Mouse (Mus musculus) hindbrain, embryonic 10.5 days (tissue): ENCODE data around the gene Ehmt2. TPM values are rescaled to one million over a fixed set of nuclear protein-coding genes. Genes with fewer than 3 reads are reported as not detected.
"Not testable (repeated sequence)": the region's sequence is repeated elsewhere in the genome, so short reads cannot be mapped to it uniquely, and the experiment has no call there.

ENCODE experiments used
- DNase-seq: peaks from one replicate; pipeline ENCODE4 v3.0.0-alpha.2; 2017; ENCODE audit warnings: low spot score
- H3K27ac ChIP-seq: fragments of 300-500 bp; sonication (generic); 2 replicates; pipeline ENCODE4 v1.5.1; 2016; ENCODE audit warnings: mild to moderate bottlenecking, moderate library complexity
- H3K27me3 ChIP-seq: fragments of 300-500 bp; sonication (generic); 2 replicates; pipeline ENCODE4 v1.6.1; 2016; ENCODE audit warnings: mild to moderate bottlenecking; ENCODE audit not compliant: poor library complexity, insufficient read depth, severe bottlenecking
- H3K36me3 ChIP-seq: fragments of 300-500 bp; sonication (generic); 2 replicates; pipeline ENCODE4 v1.6.1; 2016; ENCODE audit warnings: mild to moderate bottlenecking, moderate library complexity
- H3K4me1 ChIP-seq: fragments of 300-500 bp; sonication (generic); replicated peaks from 2 replicates; pipeline ENCODE4 v1.6.1; 2016; ENCODE audit warnings: mild to moderate bottlenecking
- H3K4me3 ChIP-seq: fragments of 300-500 bp; sonication (generic); 2 replicates; pipeline ENCODE4 v1.5.1; 2016; ENCODE audit warnings: mild to moderate bottlenecking, moderate library complexity
- H3K9me3 ChIP-seq: fragments of 300-500 bp; sonication (generic); 2 replicates; pipeline ENCODE4 v1.6.1; 2016; ENCODE audit warnings: mild to moderate bottlenecking, moderate library complexity
- WGBS: fragments of 180-500 bp; shearing (Covaris S2); methylation state at CpG from one replicate; pipeline ENCODE4 v1.1.7; 2016; 5-methylcytosine and 5-hydroxymethylcytosine counted together
- polyA plus RNA-seq: library from polyadenylated mRNA; unstranded; fragments of >200 nt; fragmentation: Nextera tagmentation; extraction: Ambion mirVana; gene quantifications from 2 replicates; pipeline ENCODE4 v1.2.1, GENCODE M21; 2016

Ehmt2 gene
- polyA plus RNA-seq, 1 experiment from 2014 or later: 100 TPM

- Histone ChIP-seq H3K4me1 (peaks cover 12% of the 10 kb centered on the region), H3K27ac (no peak overlapping the region), H3K36me3 (peaks cover 25% of the 10 kb centered on the region), H3K9me3 (no peaks in the 10 kb centered on the region), H3K27me3 (peaks cover 35% of the 10 kb centered on the region), H3K4me3 (no peak overlapping the region)
- DNase-seq: no peak
- WGBS: 91% methylated on average over 4 of the region's 4 CpGs
These were observed 55.6 kb downstream of the Ehmt2 start for GRCm38 (mm10) chr17:34953904-34954303.

GRCm38 (mm10) chr17:34954831-34955230 lies 56.6 kb downstream of the Ehmt2 start:
- Histone ChIP-seq H3K4me3 (no peak overlapping the region; the same call in 1 of the 2 replicates), H3K4me1 (peaks cover 18% of the 10 kb centered on the region), H3K9me3 (no peaks in the 10 kb centered on the region), H3K27me3 (peaks cover 35% of the 10 kb centered on the region), H3K36me3 (peaks cover 19% of the 10 kb centered on the region), H3K27ac (no peak overlapping the region)
- 75% methylated on average over 4 of the region's 4 CpGs for WGBS
- DNase-seq: no peak

- no peak overlapping the region for H3K4me3 ChIP-seq
- no peak for DNase-seq
- WGBS: 78% methylated on average over 3 of the region's 3 CpGs
- H3K4me1 ChIP-seq: peaks cover 16% of the 10 kb centered on the region
- H3K27ac ChIP-seq: no peak overlapping the region
- H3K9me3 ChIP-seq: no peaks in the 10 kb centered on the region
- H3K27me3 ChIP-seq: peaks cover 43% of the 10 kb centered on the region
- H3K36me3 ChIP-seq: peaks cover 9% of the 10 kb centered on the region
These were observed 57.6 kb downstream of the Ehmt2 start for GRCm38 (mm10) chr17:34955884-34956283.

- WGBS: 50% methylated on average over 1 of the region's 1 CpGs
- Histone ChIP-seq H3K4me3 (no peak overlapping the region), H3K27me3 (peaks cover 47% of the 10 kb centered on the region), H3K9me3 (no peaks in the 10 kb centered on the region), H3K4me1 (peaks cover 12% of the 10 kb centered on the region), H3K27ac (no peak overlapping the region), H3K36me3 (peaks cover 4% of the 10 kb centered on the region)
- no peak for DNase-seq
These were observed 58.1 kb downstream of the Ehmt2 start for GRCm38 (mm10) chr17:34956340-34956739.

- WGBS: 19% methylated on average over 40 of the region's 40 CpGs
- H3K4me1 ChIP-seq: peaks cover 12% of the 10 kb centered on the region
- peaks cover 57% of the 10 kb centered on the region for H3K27me3 ChIP-seq
- H3K36me3 ChIP-seq, H3K9me3 ChIP-seq, H3K4me3 ChIP-seq, DNase-seq, H3K27ac ChIP-seq: not testable (repeated sequence)
These were observed 59.0 kb downstream of the Ehmt2 start for GRCm38 (mm10) chr17:34957291-34957690.

GRCm38 (mm10) chr17:34957966-34958365 lies 59.7 kb downstream of the Ehmt2 start:
- H3K36me3 ChIP-seq, H3K27ac ChIP-seq, H3K4me3 ChIP-seq, DNase-seq, H3K9me3 ChIP-seq: not testable (repeated sequence)
- H3K4me1 ChIP-seq: peaks cover 12% of the 10 kb centered on the region
- WGBS: 32% methylated on average over 35 of the region's 40 CpGs
- H3K27me3 ChIP-seq: peaks cover 62% of the 10 kb centered on the region

- WGBS: 2% methylated on average over 34 of the region's 47 CpGs
- H3K4me1 ChIP-seq: peaks cover 12% of the 10 kb centered on the region
- H3K27ac ChIP-seq, H3K9me3 ChIP-seq, DNase-seq, H3K36me3 ChIP-seq: not testable (repeated sequence)
- H3K4me3 ChIP-seq: peak overlapping the region; percentile 64
- H3K27me3 ChIP-seq: peaks cover 70% of the 10 kb centered on the region
These were observed 60.5 kb downstream of the Ehmt2 start for GRCm38 (mm10) chr17:34958734-34959129.

GRCm38 (mm10) chr17:34959130-34959778 lies 61.0 kb downstream of the Ehmt2 start, which contains the start of gene Hspa1b:
Gene Hspa1b (minus strand): TSS chr17:34959238.
- Histone ChIP-seq H3K4me1 (peaks cover 12% of the 10 kb centered on the region), H3K27me3 (peaks cover 72% of the 10 kb centered on the region), H3K4me3 (peak within 1 kb of the TSS; percentile 64), H3K27ac (peak within 1 kb of the TSS; percentile 91)
- H3K36me3 ChIP-seq, H3K9me3 ChIP-seq: not testable (repeated sequence)
- peak; percentile 81 for DNase-seq
- WGBS: under 1% methylated on average over 31 of the region's 32 CpGs

- WGBS: 16% methylated on average over 12 of the region's 12 CpGs
- peak overlapping the region; percentile 91 for H3K27ac ChIP-seq
- peak overlapping the region; percentile 64 for H3K4me3 ChIP-seq
These were observed 61.7 kb downstream of the Ehmt2 start for GRCm38 (mm10) chr17:34959881-34960515.

GRCm38 (mm10) chr17:34960702-34961493 lies 62.6 kb downstream of the Ehmt2 start:
- Histone ChIP-seq H3K4me3 (no peak overlapping the region), H3K36me3 (no peaks in the 10 kb centered on the region), H3K4me1 (peaks cover 16% of the 10 kb centered on the region), H3K27me3 (peaks cover 66% of the 10 kb centered on the region), H3K9me3 (no peaks in the 10 kb centered on the region), H3K27ac (no peak overlapping the region)
- no peak for DNase-seq

More at GRCm38 (mm10) chr17:34959881-34960515, 61.7 kb downstream of the Ehmt2 start:
- Histone ChIP-seq H3K36me3 (no peaks in the 10 kb centered on the region), H3K27me3 (peaks cover 68% of the 10 kb centered on the region), H3K9me3 (no peaks in the 10 kb centered on the region), H3K4me1 (peaks cover 16% of the 10 kb centered on the region)
- DNase-seq: peak; percentile 29

GRCm38 (mm10) chr17:34962125-34962524 lies 63.9 kb downstream of the Ehmt2 start:
- no peak overlapping the region for H3K27ac ChIP-seq
- H3K9me3 ChIP-seq: no peaks in the 10 kb centered on the region
- no peak for DNase-seq
- 42% methylated on average over 3 of the region's 3 CpGs for WGBS
- H3K27me3 ChIP-seq: peaks cover 67% of the 10 kb centered on the region
- no peak overlapping the region for H3K4me3 ChIP-seq
- H3K36me3 ChIP-seq: no peaks in the 10 kb centered on the region
- peaks cover 16% of the 10 kb centered on the region for H3K4me1 ChIP-seq

- no peak overlapping the region for H3K4me3 ChIP-seq
- no peaks in the 10 kb centered on the region for H3K9me3 ChIP-seq
- no peaks in the 10 kb centered on the region for H3K36me3 ChIP-seq
- H3K27me3 ChIP-seq: peaks cover 70% of the 10 kb centered on the region
- no peak overlapping the region for H3K27ac ChIP-seq
- DNase-seq: no peak
- peaks cover 16% of the 10 kb centered on the region for H3K4me1 ChIP-seq
- WGBS: 62% methylated on average over 1 of the region's 1 CpGs
These were observed 64.6 kb downstream of the Ehmt2 start for GRCm38 (mm10) chr17:34962841-34963240.
